Mouse (Mus musculus) myocyte (in vitro differentiated cells): Measurements from ENCODE around the gene Csad. TPM values are rescaled to one million over a fixed set of nuclear protein-coding genes. Genes with fewer than 3 reads are reported as not detected.

Source experiments
- H3K27me3 ChIP-seq: one replicate; pipeline ENCODE4 v1.6.1; 2011; ENCODE audit not compliant: control insufficient read depth, insufficient read depth, insufficient read length
- H3K36me3 ChIP-seq: one replicate; pipeline ENCODE4 v1.6.1; 2011; ENCODE audit not compliant: control insufficient read depth, insufficient read depth
- H3K4me2 ChIP-seq: one replicate; pipeline ENCODE4 v1.6.1; 2011; ENCODE audit warnings: low read depth, control low read depth
- H3K4me3 ChIP-seq: one replicate; pipeline ENCODE4 v1.5.1; 2011; ENCODE audit warnings: mild to moderate bottlenecking, control low read depth, moderate library complexity
- H3K79me2 ChIP-seq: one replicate; pipeline ENCODE4 v1.6.1; 2011; ENCODE audit not compliant: control insufficient read depth, insufficient read depth
- H3ac ChIP-seq: one replicate; pipeline ENCODE4 v1.6.1; 2011; ENCODE audit not compliant: control insufficient read depth, insufficient read length
- CEBPB ChIP-seq: IDR thresholded peaks from 2 replicates; pipeline ENCODE4 v1.6.1; 2011; ENCODE audit warnings: mild to moderate bottlenecking, moderate library complexity; ENCODE audit not compliant: poor library complexity, insufficient read depth, severe bottlenecking
- E2F4 ChIP-seq: IDR thresholded peaks from one replicate; pipeline ENCODE4 v1.6.1; 2011; ENCODE audit warnings: mild to moderate bottlenecking, control low read depth, moderate library complexity; ENCODE audit not compliant: insufficient read depth
- MAX ChIP-seq: IDR thresholded peaks from one replicate; pipeline ENCODE4 v1.6.1; 2011; ENCODE audit warnings: low read depth, mild to moderate bottlenecking, control low read depth
- MYOD1 ChIP-seq, 3 experiments: IDR thresholded peaks; one replicate each; pipeline ENCODE4 v1.6.1; 2011; ENCODE audit warnings: control low read depth in 2 of 3, low read depth in 2 of 3, mild to moderate bottlenecking in 2 of 3, moderate library complexity in 1 of 3; ENCODE audit not compliant: insufficient read length in 2 of 3, control insufficient read depth in 1 of 3
- MYOG ChIP-seq, 3 experiments: IDR thresholded peaks; one replicate each; pipeline ENCODE4 v1.6.1; 2011; ENCODE audit warnings: control low read depth in 2 of 3, low read depth in 2 of 3, mild to moderate bottlenecking in 2 of 3; ENCODE audit not compliant: insufficient read length in 2 of 3, control insufficient read depth in 1 of 3, insufficient read depth in 1 of 3
- POLR2A ChIP-seq: IDR thresholded peaks from one replicate; pipeline ENCODE4 v1.6.1; 2011; ENCODE audit warnings: low read depth, mild to moderate bottlenecking, control low read depth, moderate library complexity; ENCODE audit not compliant: insufficient read length
- POLR2AphosphoS2 ChIP-seq: IDR thresholded peaks from one replicate; pipeline ENCODE4 v1.6.1; 2011; ENCODE audit warnings: low read depth, control low read depth; ENCODE audit not compliant: insufficient read length
- REST ChIP-seq: IDR thresholded peaks from one replicate; pipeline ENCODE4 v1.6.1; 2011; ENCODE audit warnings: mild to moderate bottlenecking, control low read depth, moderate library complexity; ENCODE audit not compliant: insufficient read depth, insufficient read length
- SRF ChIP-seq: IDR thresholded peaks from one replicate; pipeline ENCODE4 v1.6.1; 2011; ENCODE audit warnings: low read depth; ENCODE audit not compliant: control insufficient read depth, insufficient read length
- TCF12 ChIP-seq: IDR thresholded peaks from one replicate; pipeline ENCODE4 v1.6.1; 2011; ENCODE audit warnings: mild to moderate bottlenecking, control low read depth; ENCODE audit not compliant: poor library complexity, insufficient read depth, severe bottlenecking
- TCF3 ChIP-seq: IDR thresholded peaks from one replicate; pipeline ENCODE4 v1.6.1; 2011; ENCODE audit warnings: low read depth, control low read depth; ENCODE audit not compliant: insufficient read length
- USF1 ChIP-seq: IDR thresholded peaks from one replicate; pipeline ENCODE4 v1.6.1; 2011; ENCODE audit warnings: low read depth, mild to moderate bottlenecking, control low read depth, moderate library complexity
- polyA plus RNA-seq: library from polyadenylated mRNA; unstranded; fragments of >200 nt; fragmentation: generic; extraction: Trizol; gene quantifications from one replicate; pipeline ENCODE4 v1.2.1, GENCODE M21; 2012; ENCODE audit warnings: missing spikeins

Csad gene
- polyA plus RNA-seq, 1 experiment = 18.8 TPM

DNA sequence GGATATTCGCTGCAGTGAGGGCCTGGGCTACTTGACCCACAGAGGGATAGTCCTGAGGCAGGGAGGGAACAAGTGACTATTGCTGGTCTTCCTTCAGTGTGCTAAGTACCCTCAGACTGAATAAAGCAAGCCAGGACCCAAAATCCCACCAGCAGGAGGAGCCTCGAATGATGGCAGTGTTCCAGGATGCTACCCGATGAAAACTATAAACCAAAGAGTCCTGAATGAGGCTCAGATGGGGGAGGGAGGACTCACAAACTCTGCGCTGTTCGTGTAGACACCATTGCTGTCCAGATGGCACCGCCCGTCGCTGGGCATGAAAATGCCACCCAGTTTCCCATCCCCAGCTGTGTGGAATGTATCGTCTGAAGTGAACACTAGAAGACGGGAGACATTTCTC lies 17.9 kb upstream of the Csad start:
- H3K4me2 ChIP-seq = no peak overlapping the region
- no peaks in the 10 kb centered on the region for H3K36me3 ChIP-seq
- H3K4me3 ChIP-seq = no peak overlapping the region
- H3K79me2 ChIP-seq = no peaks in the 10 kb centered on the region
- TF ChIP-seq MYOD1 (IDR thresholded peaks at IDR 0.05; ENCODE audit: control insufficient read depth in 1 of 3, insufficient read length in 2 of 3, low read depth in 2 of 3) (no peak), MAX (no peak), USF1 (no peak), TCF12 (no peak), MYOG (IDR thresholded peaks at IDR 0.05; ENCODE audit: control insufficient read depth in 1 of 3, insufficient read depth in 1 of 3, insufficient read length in 2 of 3, low read depth in 2 of 3) (no peak), TCF3 (no peak), SRF (no peak), POLR2AphosphoS2 (no peak), REST (no peak)
- H3K27me3 ChIP-seq = no peaks in the 10 kb centered on the region
- no peak overlapping the region for H3ac ChIP-seq

GRCm38 (mm10) chr15:102217325-102217724 lies 12.8 kb upstream of the Csad start:
- Histone ChIP-seq H3K27me3 (no peaks in the 10 kb centered on the region), H3ac (no peak overlapping the region), H3K4me2 (no peak overlapping the region), H3K4me3 (no peak overlapping the region), H3K79me2 (no peaks in the 10 kb centered on the region), H3K36me3 (peaks cover 30% of the 10 kb centered on the region)
- TF ChIP-seq TCF12 (no peak), POLR2A (peak; percentile 36), POLR2AphosphoS2 (peak; percentile 87), USF1 (no peak)

- TF ChIP-seq SRF = no peak
- no peak for TF ChIP-seq TCF3
- TF ChIP-seq CEBPB = no peak
- no peak for TF ChIP-seq POLR2A
- TF ChIP-seq REST = no peak
- no peak for TF ChIP-seq MAX
- no peak for TF ChIP-seq TCF12
- TF ChIP-seq USF1 = no peak
- Histone ChIP-seq H3K4me3 (no peak overlapping the region), H3K27me3 (no peaks in the 10 kb centered on the region), H3K36me3 (peaks cover 37% of the 10 kb centered on the region), H3K79me2 (no peaks in the 10 kb centered on the region), H3K4me2 (no peak overlapping the region), H3ac (no peak overlapping the region)
Observed at GRCm38 (mm10) chr15:102216459-102217228, 12.1 kb upstream of the Csad start.

DNA sequence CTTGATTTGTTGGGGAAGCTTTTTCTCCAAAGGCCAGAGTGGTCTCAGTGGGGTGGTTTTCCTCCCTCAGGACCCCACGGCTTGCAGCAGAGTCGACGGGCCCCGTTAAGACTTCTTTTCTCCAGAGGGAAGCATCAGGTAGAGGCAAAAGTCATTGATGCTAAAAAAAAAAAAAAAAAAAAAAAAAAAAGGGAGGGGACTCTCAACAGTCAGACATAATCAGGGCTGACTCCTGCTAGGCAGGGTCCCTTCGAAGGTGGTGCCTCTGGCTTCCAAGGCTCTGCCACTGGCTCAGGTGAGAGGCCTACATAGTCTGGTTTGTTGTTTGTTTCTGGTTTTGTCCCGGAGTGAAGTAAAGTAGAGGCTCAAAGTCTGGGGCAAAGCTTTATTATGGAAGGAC lies 11.1 kb upstream of the Csad start:
- no peaks in the 10 kb centered on the region for H3K79me2 ChIP-seq
- H3ac ChIP-seq = no peak overlapping the region
- no peak for TF ChIP-seq REST
- TF ChIP-seq POLR2AphosphoS2 = no peak
- H3K4me2 ChIP-seq = no peak overlapping the region
- no peaks in the 10 kb centered on the region for H3K27me3 ChIP-seq
- H3K4me3 ChIP-seq = no peak overlapping the region
- peaks cover 38% of the 10 kb centered on the region for H3K36me3 ChIP-seq

GRCm38 (mm10) chr15:102214132-102214531 lies 9.6 kb upstream of the Csad start:
- no peaks in the 10 kb centered on the region for H3K27me3 ChIP-seq
- no peak overlapping the region for H3K4me2 ChIP-seq
- H3K36me3 ChIP-seq = peaks cover 44% of the 10 kb centered on the region
- H3K4me3 ChIP-seq = no peak overlapping the region
- no peak overlapping the region for H3ac ChIP-seq
- no peak for TF ChIP-seq USF1
- TF ChIP-seq MAX = no peak
- no peak for TF ChIP-seq TCF12
- no peak for TF ChIP-seq E2F4
- no peak for TF ChIP-seq REST
- no peak for TF ChIP-seq POLR2A
- TF ChIP-seq MYOG (IDR thresholded peaks at IDR 0.05; ENCODE audit: control insufficient read depth in 1 of 3, insufficient read depth in 1 of 3, insufficient read length in 2 of 3, low read depth in 2 of 3) = no peak
- no peak for TF ChIP-seq SRF
- H3K79me2 ChIP-seq = no peaks in the 10 kb centered on the region
